Mouse (Mus musculus): ENCODE data around the gene Ubl5. TPM values are rescaled to one million over a fixed set of nuclear protein-coding genes. Genes with fewer than 3 reads are reported as not detected.

Ubl5 gene
- polyA plus RNA-seq, 1 experiment from 2014 or later, result 348 TPM

GRCm38 (mm10) chr9:20662325-20662724, 19.6 kb downstream of the Ubl5 start:
- Histone ChIP-seq H3K9me3 (no peaks in the 10 kb centered on the region), H3K4me2 (no peak overlapping the region), H3K9ac (no peak overlapping the region), H3K4me3 (replicated peaks) (no peak overlapping the region), H3K4me1 (no peaks in the 10 kb centered on the region), H3K36me3 (peaks cover 48% of the 10 kb centered on the region), H3K27ac (no peak overlapping the region), H3K27me3 (replicated peaks) (no peaks in the 10 kb centered on the region)
- no peak for ATAC-seq (ENCODE audit: insufficient read depth, low FRiP score, low read depth)
- 40% methylated on average over 3 of the region's 3 CpGs for WGBS

GRCm38 (mm10) chr9:20662874-20663273, 20.2 kb downstream of the Ubl5 start:
- no peak overlapping the region for H3K4me2 ChIP-seq
- H3K4me1 ChIP-seq, result no peaks in the 10 kb centered on the region
- H3K36me3 ChIP-seq, result peaks cover 43% of the 10 kb centered on the region
- H3K9ac ChIP-seq, result no peak overlapping the region
- H3K9me3 ChIP-seq, result no peaks in the 10 kb centered on the region
- 89% methylated on average over 8 of the region's 8 CpGs for WGBS
- H3K4me3 ChIP-seq (replicated peaks), result no peak overlapping the region
- H3K27ac ChIP-seq, result no peak overlapping the region
- H3K27me3 ChIP-seq (replicated peaks), result no peaks in the 10 kb centered on the region
- no peak for ATAC-seq (ENCODE audit: insufficient read depth, low FRiP score, low read depth)

GRCm38 (mm10) chr9:20663956-20664355, 21.3 kb downstream of the Ubl5 start:
- Histone ChIP-seq H3K36me3 (peaks cover 33% of the 10 kb centered on the region), H3K4me2 (no peak overlapping the region), H3K4me3 (replicated peaks) (no peak overlapping the region), H3K9me3 (no peaks in the 10 kb centered on the region), H3K27ac (no peak overlapping the region), H3K9ac (no peak overlapping the region), H3K4me1 (no peaks in the 10 kb centered on the region), H3K27me3 (replicated peaks) (no peaks in the 10 kb centered on the region)
- WGBS, result 96% methylated on average over 2 of the region's 2 CpGs
- ATAC-seq (ENCODE audit: insufficient read depth, low FRiP score, low read depth), result no peak

- Histone ChIP-seq H3K27ac (no peak overlapping the region), H3K4me3 (replicated peaks) (no peak overlapping the region), H3K4me1 (no peaks in the 10 kb centered on the region), H3K36me3 (peaks cover 30% of the 10 kb centered on the region), H3K27me3 (replicated peaks) (no peaks in the 10 kb centered on the region), H3K9me3 (no peaks in the 10 kb centered on the region), H3K9ac (no peak overlapping the region), H3K4me2 (no peak overlapping the region)
- 65% methylated on average over 2 of the region's 2 CpGs for WGBS
- no peak for ATAC-seq (ENCODE audit: insufficient read depth, low FRiP score, low read depth)
Observed at GRCm38 (mm10) chr9:20664366-20664765, 21.7 kb downstream of the Ubl5 start.

- Histone ChIP-seq H3K9me3 (no peaks in the 10 kb centered on the region), H3K4me2 (no peak overlapping the region), H3K27ac (no peak overlapping the region), H3K4me1 (no peaks in the 10 kb centered on the region), H3K27me3 (replicated peaks) (no peaks in the 10 kb centered on the region), H3K36me3 (peaks cover 25% of the 10 kb centered on the region), H3K4me3 (replicated peaks) (no peak overlapping the region), H3K9ac (no peak overlapping the region)
- 75% methylated on average over 5 of the region's 5 CpGs for WGBS
- ATAC-seq (ENCODE audit: insufficient read depth, low FRiP score, low read depth), result no peak
Observed at GRCm38 (mm10) chr9:20664982-20665637, 22.4 kb downstream of the Ubl5 start.

- Histone ChIP-seq H3K27ac (no peak overlapping the region), H3K4me2 (no peak overlapping the region), H3K27me3 (replicated peaks) (no peaks in the 10 kb centered on the region), H3K4me1 (no peaks in the 10 kb centered on the region), H3K9me3 (no peaks in the 10 kb centered on the region), H3K36me3 (peaks cover 25% of the 10 kb centered on the region), H3K4me3 (replicated peaks) (no peak overlapping the region), H3K9ac (no peak overlapping the region)
- no peak for ATAC-seq (ENCODE audit: insufficient read depth, low FRiP score, low read depth)
- 25% methylated on average over 8 of the region's 8 CpGs for WGBS
Observed at GRCm38 (mm10) chr9:20665925-20666324, 23.2 kb downstream of the Ubl5 start.

GRCm38 (mm10) chr9:20666510-20667034, 23.9 kb downstream of the Ubl5 start:
- Histone ChIP-seq H3K4me2 (no peak overlapping the region), H3K36me3 (peaks cover 25% of the 10 kb centered on the region), H3K4me1 (no peaks in the 10 kb centered on the region), H3K27me3 (replicated peaks) (no peaks in the 10 kb centered on the region), H3K9me3 (no peaks in the 10 kb centered on the region), H3K4me3 (replicated peaks) (no peak overlapping the region), H3K27ac (no peak overlapping the region), H3K9ac (no peak overlapping the region)
- WGBS, result 10% methylated on average over 7 of the region's 7 CpGs
- ATAC-seq (ENCODE audit: insufficient read depth, low FRiP score, low read depth), result no peak

- Histone ChIP-seq H3K9ac (no peak overlapping the region), H3K27me3 (replicated peaks) (no peaks in the 10 kb centered on the region), H3K4me2 (no peak overlapping the region), H3K4me3 (replicated peaks) (no peak overlapping the region), H3K27ac (no peak overlapping the region), H3K36me3 (peaks cover 14% of the 10 kb centered on the region), H3K4me1 (no peaks in the 10 kb centered on the region), H3K9me3 (no peaks in the 10 kb centered on the region)
- ATAC-seq (ENCODE audit: insufficient read depth, low FRiP score, low read depth), result no peak
- WGBS, result 92% methylated on average over 22 of the region's 22 CpGs
Observed at GRCm38 (mm10) chr9:20668065-20668464, 25.4 kb downstream of the Ubl5 start.

- no peaks in the 10 kb centered on the region for H3K9me3 ChIP-seq
- no peak overlapping the region for H3K27ac ChIP-seq
- ATAC-seq (ENCODE audit: insufficient read depth, low FRiP score, low read depth), result no peak
- no peaks in the 10 kb centered on the region for H3K27me3 ChIP-seq (replicated peaks)
- WGBS, result 79% methylated on average over 16 of the region's 16 CpGs
- H3K36me3 ChIP-seq, result no peaks in the 10 kb centered on the region
- no peak overlapping the region for H3K4me3 ChIP-seq (replicated peaks)
- no peaks in the 10 kb centered on the region for H3K4me1 ChIP-seq
- H3K9ac ChIP-seq, result no peak overlapping the region
- no peak overlapping the region for H3K4me2 ChIP-seq
Observed at GRCm38 (mm10) chr9:20672047-20672446, 29.4 kb downstream of the Ubl5 start.

- Histone ChIP-seq H3K9me3 (no peaks in the 10 kb centered on the region), H3K4me1 (no peaks in the 10 kb centered on the region), H3K27ac (no peak overlapping the region), H3K4me2 (no peak overlapping the region), H3K9ac (no peak overlapping the region), H3K27me3 (replicated peaks) (no peaks in the 10 kb centered on the region), H3K36me3 (no peaks in the 10 kb centered on the region), H3K4me3 (replicated peaks) (no peak overlapping the region)
- 86% methylated on average over 12 of the region's 12 CpGs for WGBS
- no peak for ATAC-seq (ENCODE audit: insufficient read depth, low FRiP score, low read depth)
Observed at GRCm38 (mm10) chr9:20677892-20678291, 35.2 kb downstream of the Ubl5 start.

GRCm38 (mm10) chr9:20680378-20680958, 37.8 kb downstream of the Ubl5 start:
- no peaks in the 10 kb centered on the region for H3K27me3 ChIP-seq (replicated peaks)
- H3K4me1 ChIP-seq, result no peaks in the 10 kb centered on the region
- no peak for ATAC-seq (ENCODE audit: insufficient read depth, low FRiP score, low read depth)
- H3K36me3 ChIP-seq, result no peaks in the 10 kb centered on the region
- no peaks in the 10 kb centered on the region for H3K9me3 ChIP-seq
- no peak overlapping the region for H3K4me3 ChIP-seq (replicated peaks)
- WGBS, result 76% methylated on average over 9 of the region's 9 CpGs
- H3K4me2 ChIP-seq, result no peak overlapping the region
- H3K9ac ChIP-seq, result no peak overlapping the region
- H3K27ac ChIP-seq, result no peak overlapping the region

GRCm38 (mm10) chr9:20681546-20682388, 39.1 kb downstream of the Ubl5 start:
- Histone ChIP-seq H3K9me3 (no peaks in the 10 kb centered on the region), H3K4me2 (no peak overlapping the region), H3K36me3 (no peaks in the 10 kb centered on the region), H3K4me1 (no peaks in the 10 kb centered on the region), H3K27ac (no peak overlapping the region), H3K4me3 (replicated peaks) (no peak overlapping the region), H3K9ac (no peak overlapping the region), H3K27me3 (replicated peaks) (no peaks in the 10 kb centered on the region)
- no peak for ATAC-seq (ENCODE audit: insufficient read depth, low FRiP score, low read depth)
- 49% methylated on average over 7 of the region's 7 CpGs for WGBS
